ENCODE assay signal across 8 mouse cellular contexts in genomic region chr19:10198723-10199122, GRCm38 (mm10). TPM values are rescaled to one million over a fixed set of nuclear protein-coding genes. Genes with fewer than 3 reads are reported as not detected.
DNase-seq lines count a peak whose midpoint lies in the region; ATAC-seq and TF ChIP-seq lines count a peak whose summit lies in the region.
"Had no signal": no experiment of that assay in that cellular context is flagged by ENCODE, and none has a peak within 500 bp of the region (broad histone marks: within the 10 kb centered on the region; RNA-seq: fewer than 3 reads in every experiment).

No protein-coding gene starts in this region.

- peaks cover 19% of the 10 kb centered on the region for H3K4me1 ChIP-seq in forebrain, embryonic 13.5 days
- H3K4me1 ChIP-seq in hindbrain, embryonic 13.5 days (replicated peaks), result peaks cover 10% of the 10 kb centered on the region
- peaks cover 4% of the 10 kb centered on the region; the same call in 1 of the 2 replicates for H3K4me1 ChIP-seq in midbrain, postnatal 0 days (ENCODE audit: insufficient read depth, low read length)

- TF ChIP-seq CTCF in midbrain, postnatal 0 days (IDR thresholded peaks at IDR 0.05), result peak; percentile 94

- DNase-seq in NIH3T3 (ENCODE audit: low read depth), result peak; percentile 94
- peak; percentile 71 for DNase-seq in c-Kit-negative CD71-positive TER-119-positive erythroid progenitor cells, embryonic 14.5 days (ENCODE audit: low read depth, low spot score)
- peak; percentile 77 to 82 for DNase-seq in left cerebral cortex, postnatal 25 days (ENCODE audit: low spot score in 2 of 2)
- peak; percentile 94 for DNase-seq in midbrain, postnatal 0 days (ENCODE audit: low spot score)
- DNase-seq in spleen, adult 18-20 months, result peak; percentile 42 to 73

- H3K27me3 ChIP-seq in forebrain, embryonic 13.5 days, result no peaks in the 10 kb centered on the region
- no peaks in the 10 kb centered on the region for H3K27me3 ChIP-seq in hindbrain, embryonic 13.5 days
- no peaks in the 10 kb centered on the region for H3K27me3 ChIP-seq in midbrain, postnatal 0 days (ENCODE audit: insufficient read depth, low read length)
- H3K27me3 ChIP-seq: lung, embryonic 15.5 days had no signal

- ATAC-seq in forebrain, embryonic 13.5 days, result peak; percentile 52
- peak; percentile 26; the same call in 1 of the 2 replicates for ATAC-seq in hindbrain, embryonic 13.5 days (ENCODE audit: low FRiP score)
- peak; percentile 57; the same call in 1 of the 2 replicates for ATAC-seq in midbrain, postnatal 0 days (ENCODE audit: low FRiP score)

- WGBS in forebrain, embryonic 13.5 days, result 28% methylated on average over 3 of the region's 3 CpGs
- 30% methylated on average over 3 of the region's 3 CpGs for WGBS in hindbrain, embryonic 13.5 days
- WGBS in midbrain, postnatal 0 days, result 31% methylated on average over 3 of the region's 3 CpGs

- H3K4me3 ChIP-seq in forebrain, embryonic 13.5 days, result no peak overlapping the region
- no peak overlapping the region for H3K4me3 ChIP-seq in hindbrain, embryonic 13.5 days
- no peak overlapping the region for H3K4me3 ChIP-seq in midbrain, postnatal 0 days (ENCODE audit: low read depth, low read length)
- H3K4me3 ChIP-seq: lung, embryonic 15.5 days had no signal

- H3K36me3 ChIP-seq in forebrain, embryonic 13.5 days (ENCODE audit: poor library complexity, severe bottlenecking), result peaks cover 63% of the 10 kb centered on the region
- peaks cover 50% of the 10 kb centered on the region for H3K36me3 ChIP-seq in hindbrain, embryonic 13.5 days
- H3K36me3 ChIP-seq in midbrain, postnatal 0 days (ENCODE audit: insufficient read depth, low read length), result peaks cover 48% of the 10 kb centered on the region

- intact Hi-C loops in left cerebral cortex, postnatal 25 days (cut with DNase I), result loop anchor here (2.0 to 5.0 kb wide), 3 partner anchors 164 to 281 kb away; partner anchors contain the start of genes Best1 and Rab3il1

- H3K9ac ChIP-seq in forebrain, embryonic 13.5 days, result no peak overlapping the region
- no peak overlapping the region for H3K9ac ChIP-seq in hindbrain, embryonic 13.5 days
- H3K9ac ChIP-seq in midbrain, postnatal 0 days (replicated peaks; ENCODE audit: low read length, poor library complexity, severe bottlenecking), result no peak overlapping the region
- H3K9ac ChIP-seq: lung, embryonic 15.5 days had no signal

- H3K27ac ChIP-seq in forebrain, embryonic 13.5 days, result no peak overlapping the region; the same call in 1 of the 2 replicates
- H3K27ac ChIP-seq in hindbrain, embryonic 13.5 days, result no peak overlapping the region
- H3K27ac ChIP-seq in midbrain, postnatal 0 days (ENCODE audit: low read depth, low read length), result no peak overlapping the region
- H3K27ac ChIP-seq: lung, embryonic 15.5 days had no signal

- H3K4me2 ChIP-seq in forebrain, embryonic 13.5 days, result no peak overlapping the region
- no peak overlapping the region for H3K4me2 ChIP-seq in hindbrain, embryonic 13.5 days
- H3K4me2 ChIP-seq in midbrain, postnatal 0 days (ENCODE audit: low read depth, low read length, poor library complexity, severe bottlenecking), result no peak overlapping the region
- H3K4me2 ChIP-seq: lung, embryonic 15.5 days had no signal

- no peaks in the 10 kb centered on the region for H3K9me3 ChIP-seq in forebrain, embryonic 13.5 days (replicated peaks)
- H3K9me3 ChIP-seq in hindbrain, embryonic 13.5 days, result no peaks in the 10 kb centered on the region
- no peaks in the 10 kb centered on the region for H3K9me3 ChIP-seq in midbrain, postnatal 0 days (ENCODE audit: low read length)
- H3K9me3 ChIP-seq: lung, embryonic 15.5 days had no signal

RNA-seq across cellular contexts. Expression of gene Tmem258, which starts 5.1 kb away (rescaled TPM):
- polyA plus RNA-seq in forebrain, embryonic 13.5 days (2015; fragmentation: Nextera tagmentation; extraction: Ambion mirVana), result 408 and 447 TPM in 2 replicates
- 386 and 403 TPM in 2 replicates for polyA plus RNA-seq in hindbrain, embryonic 13.5 days (2015; fragmentation: Nextera tagmentation; extraction: Ambion mirVana)
- 10 to 100 TPM; 70.0 to 76.0 TPM for total RNA-seq in left cerebral cortex, postnatal 25 days (2021)
- total RNA-seq in midbrain, postnatal 0 days (2014; rRNA removed), result 61.4 and 84.7 TPM in 2 replicates
- 279 and 299 TPM in 2 replicates for polyA plus RNA-seq in midbrain, postnatal 0 days (2015; fragmentation: Nextera tagmentation; extraction: Ambion mirVana)

RNA-seq across cellular contexts. Expression of gene Fen1, which starts 5.2 kb away (rescaled TPM):
- 98.8 and 104 TPM in 2 replicates for polyA plus RNA-seq in forebrain, embryonic 13.5 days (2015; fragmentation: Nextera tagmentation; extraction: Ambion mirVana)
- 34.4 and 34.9 TPM in 2 replicates for polyA plus RNA-seq in hindbrain, embryonic 13.5 days (2015; fragmentation: Nextera tagmentation; extraction: Ambion mirVana)
- 1 to 10 TPM; 8.9 to 9.9 TPM for total RNA-seq in left cerebral cortex, postnatal 25 days (2021)
- 19.8 and 20.9 TPM in 2 replicates for total RNA-seq in midbrain, postnatal 0 days (2014; rRNA removed)
- 20.5 and 21.8 TPM in 2 replicates for polyA plus RNA-seq in midbrain, postnatal 0 days (2015; fragmentation: Nextera tagmentation; extraction: Ambion mirVana)

RNA-seq across cellular contexts. Expression of gene Fads1, which starts 16.0 kb away (rescaled TPM):
- polyA plus RNA-seq in forebrain, embryonic 13.5 days (2015; fragmentation: Nextera tagmentation; extraction: Ambion mirVana), result 148 and 172 TPM in 2 replicates
- 157 and 159 TPM in 2 replicates for polyA plus RNA-seq in hindbrain, embryonic 13.5 days (2015; fragmentation: Nextera tagmentation; extraction: Ambion mirVana)
- 100 to 1,000 TPM; 180 to 188 TPM for total RNA-seq in left cerebral cortex, postnatal 25 days (2021)
- total RNA-seq in midbrain, postnatal 0 days (2014; rRNA removed), result 180 and 184 TPM in 2 replicates
- 150 and 153 TPM in 2 replicates for polyA plus RNA-seq in midbrain, postnatal 0 days (2015; fragmentation: Nextera tagmentation; extraction: Ambion mirVana)

RNA-seq across cellular contexts. Expression of gene Myrf, which starts 41.8 kb away (rescaled TPM):
- 0.22 and 0.31 TPM in 2 replicates for polyA plus RNA-seq in forebrain, embryonic 13.5 days (2015; fragmentation: Nextera tagmentation; extraction: Ambion mirVana)
- polyA plus RNA-seq in hindbrain, embryonic 13.5 days (2015; fragmentation: Nextera tagmentation; extraction: Ambion mirVana), result 0.44 and 0.50 TPM in 2 replicates
- 10 to 100 TPM; 12.2 to 16.1 TPM for total RNA-seq in left cerebral cortex, postnatal 25 days (2021)
- total RNA-seq in midbrain, postnatal 0 days (2014; rRNA removed), result 1.7 and 2.2 TPM in 2 replicates
- polyA plus RNA-seq in midbrain, postnatal 0 days (2015; fragmentation: Nextera tagmentation; extraction: Ambion mirVana), result 0.91 and 0.94 TPM in 2 replicates
